Mouse (Mus musculus): ENCODE results near the gene Fgf14. TPM values are rescaled to one million over a fixed set of nuclear protein-coding genes. Genes with fewer than 3 reads are reported as not detected.

Gene Fgf14
- total and polyA plus RNA-seq, 3 experiments = 0.11 TPM; not detected in 2

DNA sequence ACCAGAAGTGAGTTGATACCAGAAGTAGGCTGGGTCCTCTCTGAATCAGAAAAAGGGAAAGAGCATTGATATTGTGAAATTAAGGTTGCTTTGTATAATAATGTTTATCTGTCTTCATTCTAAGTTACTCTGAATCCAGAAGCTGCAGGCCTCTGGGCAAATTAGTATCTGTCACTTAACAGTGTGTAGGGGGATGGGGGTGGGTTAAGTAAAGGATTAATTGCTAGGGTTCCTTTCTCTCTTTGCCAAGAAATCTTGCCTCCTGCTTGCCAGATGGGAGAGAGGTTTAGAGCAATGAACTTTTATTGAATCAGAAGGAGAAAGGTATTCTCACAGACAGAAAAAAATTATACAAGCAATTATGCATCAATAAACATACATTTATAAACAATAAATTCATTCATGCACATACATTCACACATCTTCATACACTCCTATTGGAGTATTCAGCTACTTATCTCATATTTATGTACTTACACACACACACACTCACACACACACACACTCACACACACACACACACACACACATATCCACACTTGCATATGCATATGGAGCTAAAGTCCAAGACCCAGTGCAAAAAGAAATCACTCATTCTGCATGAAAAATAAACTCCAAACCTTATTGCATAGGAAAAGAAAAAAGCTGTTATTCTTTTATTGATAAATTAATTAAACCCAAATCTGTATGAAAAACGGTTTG lies 357.8 kb downstream of the Fgf14 start:
- no peak overlapping the region for H3K4me3 ChIP-seq (ENCODE audit: low read depth, low read length)
- ATAC-seq (ENCODE audit: extremely low read depth, insufficient number of reproducible peaks, low FRiP score, poor library complexity, severe bottlenecking) = no peak
- TF ChIP-seq POLR2AphosphoS5 (IDR thresholded peaks at IDR 0.05; ENCODE audit: insufficient replicate concordance, low read depth, low read length) (no peak), GATA1 (IDR thresholded peaks at IDR 0.05; ENCODE audit: borderline replicate concordance, low read length) (no peak), TAL1 (conservative IDR thresholded peaks at IDR 0.05; ENCODE audit: low read depth, low read length) (no peak), CTCF (IDR thresholded peaks at IDR 0.05; ENCODE audit: low read depth, low read length) (no peak), GATA2 (IDR thresholded peaks at IDR 0.05; ENCODE audit: borderline replicate concordance, low read depth, low read length) (no peak)
- no peaks in the 10 kb centered on the region for H3K4me1 ChIP-seq (ENCODE audit: insufficient read depth, low read depth, low read length)
- no peak for DNase-seq (ENCODE audit: low spot score)
- no peaks in the 10 kb centered on the region for H3K27me3 ChIP-seq (ENCODE audit: insufficient read depth, low read length)
- H3K9me3 ChIP-seq (replicated peaks) = no peaks in the 10 kb centered on the region
- no peaks in the 10 kb centered on the region for H3K36me3 ChIP-seq (replicated peaks)

DNA sequence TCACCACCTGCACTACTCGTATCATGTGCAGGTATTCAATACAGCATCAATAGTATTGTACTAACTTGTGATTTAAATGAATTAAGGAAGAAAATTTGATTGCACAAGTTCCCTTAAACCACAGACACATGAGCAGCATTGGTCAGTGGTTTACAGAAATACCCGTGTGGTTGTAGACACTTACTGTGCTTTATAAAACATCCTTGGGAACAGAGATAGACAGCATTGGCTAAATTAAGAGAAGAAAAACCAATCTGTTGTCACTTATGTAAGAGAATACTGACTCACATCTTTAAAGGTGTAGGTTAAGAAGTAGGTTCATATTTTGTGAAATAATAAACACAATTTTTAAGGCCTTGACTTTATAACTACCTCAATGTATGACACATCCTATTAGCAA lies 361.4 kb downstream of the Fgf14 start:
- Histone ChIP-seq H3K36me3 (replicated peaks) (no peaks in the 10 kb centered on the region), H3K27me3 (ENCODE audit: insufficient read depth, low read length) (no peaks in the 10 kb centered on the region), H3K9me3 (replicated peaks) (no peaks in the 10 kb centered on the region), H3K4me1 (ENCODE audit: insufficient read depth, low read depth, low read length) (no peaks in the 10 kb centered on the region), H3K4me3 (ENCODE audit: low read depth, low read length) (no peak overlapping the region)
- ATAC-seq (ENCODE audit: extremely low read depth, insufficient number of reproducible peaks, low FRiP score, poor library complexity, severe bottlenecking) (no peak), DNase-seq (ENCODE audit: low spot score) (no peak)
- TF ChIP-seq GATA2 (IDR thresholded peaks at IDR 0.05; ENCODE audit: borderline replicate concordance, low read depth, low read length) = no peak
- TF ChIP-seq CTCF (IDR thresholded peaks at IDR 0.05; ENCODE audit: low read depth, low read length) = no peak
- TF ChIP-seq POLR2AphosphoS5 (IDR thresholded peaks at IDR 0.05; ENCODE audit: insufficient replicate concordance, low read depth, low read length) = no peak
- TF ChIP-seq GATA1 (IDR thresholded peaks at IDR 0.05; ENCODE audit: borderline replicate concordance, low read length) = no peak
- no peak for TF ChIP-seq TAL1 (conservative IDR thresholded peaks at IDR 0.05; ENCODE audit: low read depth, low read length)

GRCm38 (mm10) chr14:124287027-124287426 lies 389.9 kb downstream of the Fgf14 start:
- Histone ChIP-seq H3K4me3 (ENCODE audit: low read depth, low read length) (no peak overlapping the region), H3K36me3 (replicated peaks) (no peaks in the 10 kb centered on the region), H3K4me1 (ENCODE audit: insufficient read depth, low read depth, low read length) (no peaks in the 10 kb centered on the region), H3K27me3 (ENCODE audit: insufficient read depth, low read length) (no peaks in the 10 kb centered on the region), H3K9me3 (replicated peaks) (no peaks in the 10 kb centered on the region)
- no peak for DNase-seq (ENCODE audit: low spot score)
- ATAC-seq (ENCODE audit: extremely low read depth, insufficient number of reproducible peaks, low FRiP score, poor library complexity, severe bottlenecking) = no peak
- TF ChIP-seq GATA1 (IDR thresholded peaks at IDR 0.05; ENCODE audit: borderline replicate concordance, low read length) (no peak), TAL1 (conservative IDR thresholded peaks at IDR 0.05; ENCODE audit: low read depth, low read length) (no peak), CTCF (IDR thresholded peaks at IDR 0.05; ENCODE audit: low read depth, low read length) (no peak), POLR2AphosphoS5 (IDR thresholded peaks at IDR 0.05; ENCODE audit: insufficient replicate concordance, low read depth, low read length) (no peak), GATA2 (IDR thresholded peaks at IDR 0.05; ENCODE audit: borderline replicate concordance, low read depth, low read length) (no peak)

DNA sequence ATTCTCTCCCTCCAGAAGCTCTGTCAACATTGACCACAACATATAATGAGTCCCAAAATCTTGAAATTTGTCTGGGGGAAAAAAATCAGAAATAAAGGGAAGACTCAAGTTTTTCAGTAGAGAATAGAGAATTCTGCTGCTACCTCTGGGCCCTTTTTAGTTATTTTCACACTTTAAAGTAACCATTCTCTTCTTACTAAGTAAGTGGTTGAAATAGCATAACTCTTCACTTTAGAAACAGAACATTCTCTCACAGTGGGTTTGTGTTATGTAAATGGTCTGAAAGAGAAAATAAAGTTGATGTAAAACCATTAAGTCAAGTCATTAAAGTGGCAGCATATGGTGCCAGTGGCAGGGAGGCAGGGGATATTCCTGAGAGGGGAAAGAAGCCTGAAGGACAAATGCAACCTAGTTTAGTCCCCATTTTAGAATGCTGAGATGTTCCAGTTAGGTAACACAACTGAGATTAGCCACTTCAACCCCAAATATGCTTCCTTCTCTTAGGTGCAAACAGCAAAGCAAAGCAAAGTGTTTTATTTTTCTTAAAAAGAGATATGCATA lies 398.5 kb downstream of the Fgf14 start:
- Histone ChIP-seq H3K36me3 (replicated peaks) (no peaks in the 10 kb centered on the region), H3K27me3 (ENCODE audit: insufficient read depth, low read length) (no peaks in the 10 kb centered on the region), H3K4me1 (ENCODE audit: insufficient read depth, low read depth, low read length) (no peaks in the 10 kb centered on the region), H3K4me3 (ENCODE audit: low read depth, low read length) (no peak overlapping the region), H3K9me3 (replicated peaks) (no peaks in the 10 kb centered on the region)
- no peak for ATAC-seq (ENCODE audit: extremely low read depth, insufficient number of reproducible peaks, low FRiP score, poor library complexity, severe bottlenecking)
- DNase-seq (ENCODE audit: low spot score) = no peak
- TF ChIP-seq GATA1 (IDR thresholded peaks at IDR 0.05; ENCODE audit: borderline replicate concordance, low read length) (no peak), CTCF (IDR thresholded peaks at IDR 0.05; ENCODE audit: low read depth, low read length) (no peak), TAL1 (conservative IDR thresholded peaks at IDR 0.05; ENCODE audit: low read depth, low read length) (no peak), GATA2 (IDR thresholded peaks at IDR 0.05; ENCODE audit: borderline replicate concordance, low read depth, low read length) (no peak), POLR2AphosphoS5 (IDR thresholded peaks at IDR 0.05; ENCODE audit: insufficient replicate concordance, low read depth, low read length) (no peak)

GRCm38 (mm10) chr14:124266977-124267376 lies 409.9 kb downstream of the Fgf14 start:
- DNase-seq (ENCODE audit: low spot score) (no peak), ATAC-seq (ENCODE audit: extremely low read depth, insufficient number of reproducible peaks, low FRiP score, poor library complexity, severe bottlenecking) (no peak)
- no peaks in the 10 kb centered on the region for H3K27me3 ChIP-seq (ENCODE audit: insufficient read depth, low read length)
- no peaks in the 10 kb centered on the region for H3K36me3 ChIP-seq (replicated peaks)
- TF ChIP-seq CTCF (IDR thresholded peaks at IDR 0.05; ENCODE audit: low read depth, low read length) (no peak), POLR2AphosphoS5 (IDR thresholded peaks at IDR 0.05; ENCODE audit: insufficient replicate concordance, low read depth, low read length) (no peak), TAL1 (conservative IDR thresholded peaks at IDR 0.05; ENCODE audit: low read depth, low read length) (no peak), GATA1 (IDR thresholded peaks at IDR 0.05; ENCODE audit: borderline replicate concordance, low read length) (no peak), GATA2 (IDR thresholded peaks at IDR 0.05; ENCODE audit: borderline replicate concordance, low read depth, low read length) (no peak)
- H3K9me3 ChIP-seq (replicated peaks) = no peaks in the 10 kb centered on the region
- H3K4me3 ChIP-seq (ENCODE audit: low read depth, low read length) = no peak overlapping the region
- H3K4me1 ChIP-seq (ENCODE audit: insufficient read depth, low read depth, low read length) = no peaks in the 10 kb centered on the region

- no peak for DNase-seq (ENCODE audit: low spot score)
- Histone ChIP-seq H3K9me3 (replicated peaks) (no peaks in the 10 kb centered on the region), H3K4me3 (ENCODE audit: low read depth, low read length) (no peak overlapping the region), H3K36me3 (replicated peaks) (no peaks in the 10 kb centered on the region), H3K27me3 (ENCODE audit: insufficient read depth, low read length) (no peaks in the 10 kb centered on the region), H3K4me1 (ENCODE audit: insufficient read depth, low read depth, low read length) (no peaks in the 10 kb centered on the region)
- no peak for ATAC-seq (ENCODE audit: extremely low read depth, insufficient number of reproducible peaks, low FRiP score, poor library complexity, severe bottlenecking)
- TF ChIP-seq GATA2 (IDR thresholded peaks at IDR 0.05; ENCODE audit: borderline replicate concordance, low read depth, low read length) = no peak
- TF ChIP-seq TAL1 (conservative IDR thresholded peaks at IDR 0.05; ENCODE audit: low read depth, low read length) = no peak
- TF ChIP-seq POLR2AphosphoS5 (IDR thresholded peaks at IDR 0.05; ENCODE audit: insufficient replicate concordance, low read depth, low read length) = no peak
- no peak for TF ChIP-seq GATA1 (IDR thresholded peaks at IDR 0.05; ENCODE audit: borderline replicate concordance, low read length)
These were observed 412.3 kb downstream of the Fgf14 start for GRCm38 (mm10) chr14:124264541-124265059.

All from G1E (cell line).